Mouse (Mus musculus) midbrain, embryonic 15.5 days (tissue): Measurements from ENCODE around the gene Ankrd13b. TPM values are rescaled to one million over a fixed set of nuclear protein-coding genes. Genes with fewer than 3 reads are reported as not detected.

Experiments used
- ATAC-seq: fragments of 200-750 bp; cut with Nextera tagmentation; replicated peaks from 2 replicates; pipeline ENCODE4 v1.8.0; 2017; ENCODE audit warnings: moderate TSS enrichment
- H3K27ac ChIP-seq: fragments of 300-500 bp; sonication (generic); 2 replicates; pipeline ENCODE4 v1.5.1; 2015; ENCODE audit warnings: mild to moderate bottlenecking, inconsistent platforms
- H3K27me3 ChIP-seq: fragments of 300-500 bp; sonication (generic); replicated peaks from 2 replicates; pipeline ENCODE4 v1.6.1; 2015; ENCODE audit warnings: inconsistent platforms
- H3K36me3 ChIP-seq: fragments of 300-500 bp; sonication (generic); replicated peaks from 2 replicates; pipeline ENCODE4 v1.6.1; 2015; ENCODE audit warnings: inconsistent platforms
- H3K4me1 ChIP-seq: fragments of 300-500 bp; sonication (generic); 2 replicates; pipeline ENCODE4 v1.6.1; 2015; ENCODE audit warnings: inconsistent platforms
- H3K4me2 ChIP-seq: fragments of 300-500 bp; sonication (generic); 2 replicates; pipeline ENCODE4 v1.6.1; 2015; ENCODE audit warnings: inconsistent platforms, mild to moderate bottlenecking, moderate library complexity
- H3K4me3 ChIP-seq: fragments of 300-500 bp; sonication (generic); 2 replicates; pipeline ENCODE4 v1.5.1; 2015; ENCODE audit warnings: mild to moderate bottlenecking, inconsistent platforms
- H3K9ac ChIP-seq: fragments of 300-500 bp; sonication (generic); 2 replicates; pipeline ENCODE4 v1.6.1; 2015; ENCODE audit warnings: mild to moderate bottlenecking, inconsistent platforms
- H3K9me3 ChIP-seq: fragments of 300-500 bp; sonication (generic); 2 replicates; pipeline ENCODE4 v1.6.1; 2016; ENCODE audit warnings: inconsistent platforms
- WGBS: fragments of 180-500 bp; shearing (Covaris S2); methylation state at CpG from one replicate; pipeline ENCODE4 v1.1.7; 2015; ENCODE audit warnings: mixed read lengths; 5-methylcytosine and 5-hydroxymethylcytosine counted together
- polyA plus RNA-seq: library from polyadenylated mRNA; unstranded; fragments of >200 nt; fragmentation: Nextera tagmentation; extraction: Ambion mirVana; gene quantifications from 2 replicates; pipeline ENCODE4 v1.2.1, GENCODE M21; 2015

Gene Ankrd13b
- polyA plus RNA-seq, 1 experiment from 2014 or later: 46.2 TPM

GRCm38 (mm10) chr11:77505291-77505980 is 16.0 kb upstream of the Ankrd13b start:
- Histone ChIP-seq H3K36me3 (peaks cover 48% of the 10 kb centered on the region), H3K4me3 (no peak overlapping the region), H3K4me2 (no peak overlapping the region), H3K27me3 (no peaks in the 10 kb centered on the region), H3K4me1 (peaks cover 19% of the 10 kb centered on the region), H3K9me3 (no peaks in the 10 kb centered on the region), H3K9ac (no peak overlapping the region), H3K27ac (no peak overlapping the region)
- ATAC-seq: no peak
- WGBS: 91% methylated on average over 22 of the region's 22 CpGs

GRCm38 (mm10) chr11:77504377-77504776 is 14.9 kb upstream of the Ankrd13b start:
- no peak overlapping the region for H3K9ac ChIP-seq
- H3K27ac ChIP-seq: no peak overlapping the region
- no peak for ATAC-seq
- peaks cover 56% of the 10 kb centered on the region for H3K36me3 ChIP-seq
- no peaks in the 10 kb centered on the region for H3K27me3 ChIP-seq
- H3K9me3 ChIP-seq: no peaks in the 10 kb centered on the region
- no peak overlapping the region for H3K4me3 ChIP-seq
- peaks cover 22% of the 10 kb centered on the region for H3K4me1 ChIP-seq
- 94% methylated on average over 19 of the region's 19 CpGs for WGBS
- H3K4me2 ChIP-seq: no peak overlapping the region

GRCm38 (mm10) chr11:77503511-77503910 is 14.0 kb upstream of the Ankrd13b start:
- H3K4me1 ChIP-seq: peaks cover 25% of the 10 kb centered on the region
- no peak overlapping the region for H3K4me3 ChIP-seq
- peaks cover 56% of the 10 kb centered on the region for H3K36me3 ChIP-seq
- no peak overlapping the region for H3K4me2 ChIP-seq
- 77% methylated on average over 3 of the region's 3 CpGs for WGBS
- H3K27me3 ChIP-seq: no peaks in the 10 kb centered on the region
- no peaks in the 10 kb centered on the region for H3K9me3 ChIP-seq
- no peak overlapping the region for H3K27ac ChIP-seq
- ATAC-seq: no peak
- H3K9ac ChIP-seq: no peak overlapping the region

GRCm38 (mm10) chr11:77502481-77502880 is 13.0 kb upstream of the Ankrd13b start:
- H3K27ac ChIP-seq: no peak overlapping the region
- no peaks in the 10 kb centered on the region for H3K27me3 ChIP-seq
- no peak overlapping the region for H3K4me2 ChIP-seq
- no peaks in the 10 kb centered on the region for H3K9me3 ChIP-seq
- no peak for ATAC-seq
- H3K9ac ChIP-seq: no peak overlapping the region
- H3K4me1 ChIP-seq: peaks cover 26% of the 10 kb centered on the region
- peaks cover 56% of the 10 kb centered on the region for H3K36me3 ChIP-seq
- 88% methylated on average over 6 of the region's 6 CpGs for WGBS
- H3K4me3 ChIP-seq: no peak overlapping the region

GRCm38 (mm10) chr11:77501971-77502370 is 12.5 kb upstream of the Ankrd13b start:
- H3K27ac ChIP-seq: no peak overlapping the region
- H3K9me3 ChIP-seq: no peaks in the 10 kb centered on the region
- H3K4me2 ChIP-seq: no peak overlapping the region
- no peak overlapping the region for H3K4me3 ChIP-seq
- no peak overlapping the region for H3K9ac ChIP-seq
- no peaks in the 10 kb centered on the region for H3K27me3 ChIP-seq
- WGBS: 95% methylated on average over 4 of the region's 4 CpGs
- peaks cover 31% of the 10 kb centered on the region for H3K4me1 ChIP-seq
- peaks cover 54% of the 10 kb centered on the region for H3K36me3 ChIP-seq
- no peak for ATAC-seq

- H3K4me2 ChIP-seq: no peak overlapping the region
- no peak overlapping the region for H3K9ac ChIP-seq
Observed at GRCm38 (mm10) chr11:77501392-77501791, 11.9 kb upstream of the Ankrd13b start.

GRCm38 (mm10) chr11:77500361-77501325 is 11.2 kb upstream of the Ankrd13b start:
- Histone ChIP-seq H3K27me3 (no peaks in the 10 kb centered on the region), H3K4me1 (peaks cover 36% of the 10 kb centered on the region), H3K9ac (no peak overlapping the region), H3K4me3 (no peak overlapping the region), H3K4me2 (no peak overlapping the region), H3K36me3 (peaks cover 41% of the 10 kb centered on the region), H3K9me3 (no peaks in the 10 kb centered on the region), H3K27ac (no peak overlapping the region)
- WGBS: 77% methylated on average over 17 of the region's 17 CpGs
- ATAC-seq: no peak

More at GRCm38 (mm10) chr11:77501392-77501791, 11.9 kb upstream of the Ankrd13b start:
- no peak overlapping the region for H3K4me3 ChIP-seq
- peaks cover 49% of the 10 kb centered on the region for H3K36me3 ChIP-seq
- peaks cover 32% of the 10 kb centered on the region for H3K4me1 ChIP-seq
- no peak for ATAC-seq
- no peaks in the 10 kb centered on the region for H3K9me3 ChIP-seq
- no peaks in the 10 kb centered on the region for H3K27me3 ChIP-seq
- no peak overlapping the region for H3K27ac ChIP-seq
- WGBS: 25% methylated on average over 5 of the region's 5 CpGs

- Histone ChIP-seq H3K27ac (no peak overlapping the region), H3K9me3 (no peaks in the 10 kb centered on the region), H3K9ac (no peak overlapping the region), H3K36me3 (peaks cover 29% of the 10 kb centered on the region), H3K27me3 (no peaks in the 10 kb centered on the region), H3K4me1 (peaks cover 49% of the 10 kb centered on the region), H3K4me2 (no peak overlapping the region), H3K4me3 (no peak overlapping the region)
- ATAC-seq: no peak
- 88% methylated on average over 7 of the region's 7 CpGs for WGBS
Observed at GRCm38 (mm10) chr11:77499354-77499753, 9.9 kb upstream of the Ankrd13b start.

GRCm38 (mm10) chr11:77498261-77499139 is 9.0 kb upstream of the Ankrd13b start:
- H3K9me3 ChIP-seq: no peaks in the 10 kb centered on the region
- H3K4me3 ChIP-seq: no peak overlapping the region
- H3K27ac ChIP-seq: no peak overlapping the region
- H3K4me2 ChIP-seq: no peak overlapping the region
- no peak overlapping the region for H3K9ac ChIP-seq
- no peak for ATAC-seq
- no peaks in the 10 kb centered on the region for H3K27me3 ChIP-seq
- peaks cover 20% of the 10 kb centered on the region for H3K36me3 ChIP-seq
- 61% methylated on average over 12 of the region's 12 CpGs for WGBS
- peaks cover 54% of the 10 kb centered on the region for H3K4me1 ChIP-seq

GRCm38 (mm10) chr11:77497851-77498250 is 8.4 kb upstream of the Ankrd13b start:
- 28% methylated on average over 4 of the region's 4 CpGs for WGBS
- no peak overlapping the region for H3K4me3 ChIP-seq
- ATAC-seq: no peak
- H3K27me3 ChIP-seq: no peaks in the 10 kb centered on the region
- H3K9me3 ChIP-seq: no peaks in the 10 kb centered on the region
- peaks cover 14% of the 10 kb centered on the region for H3K36me3 ChIP-seq
- no peak overlapping the region for H3K4me2 ChIP-seq
- peaks cover 55% of the 10 kb centered on the region for H3K4me1 ChIP-seq
- H3K9ac ChIP-seq: no peak overlapping the region
- peak overlapping the region; percentile 23; the same call in 1 of the 2 replicates for H3K27ac ChIP-seq

GRCm38 (mm10) chr11:77497341-77497756 is 7.9 kb upstream of the Ankrd13b start:
- Histone ChIP-seq H3K27ac (no peak overlapping the region), H3K36me3 (peaks cover 11% of the 10 kb centered on the region; the same call in 1 of the 2 replicates), H3K4me1 (peaks cover 60% of the 10 kb centered on the region), H3K9ac (no peak overlapping the region), H3K4me2 (no peak overlapping the region), H3K9me3 (no peaks in the 10 kb centered on the region), H3K4me3 (no peak overlapping the region), H3K27me3 (no peaks in the 10 kb centered on the region)
- 20% methylated on average over 6 of the region's 6 CpGs for WGBS
- no peak for ATAC-seq
